Comparison of ENCODE assay signal across 8 mouse cellular contexts in the genomic region with DNA sequence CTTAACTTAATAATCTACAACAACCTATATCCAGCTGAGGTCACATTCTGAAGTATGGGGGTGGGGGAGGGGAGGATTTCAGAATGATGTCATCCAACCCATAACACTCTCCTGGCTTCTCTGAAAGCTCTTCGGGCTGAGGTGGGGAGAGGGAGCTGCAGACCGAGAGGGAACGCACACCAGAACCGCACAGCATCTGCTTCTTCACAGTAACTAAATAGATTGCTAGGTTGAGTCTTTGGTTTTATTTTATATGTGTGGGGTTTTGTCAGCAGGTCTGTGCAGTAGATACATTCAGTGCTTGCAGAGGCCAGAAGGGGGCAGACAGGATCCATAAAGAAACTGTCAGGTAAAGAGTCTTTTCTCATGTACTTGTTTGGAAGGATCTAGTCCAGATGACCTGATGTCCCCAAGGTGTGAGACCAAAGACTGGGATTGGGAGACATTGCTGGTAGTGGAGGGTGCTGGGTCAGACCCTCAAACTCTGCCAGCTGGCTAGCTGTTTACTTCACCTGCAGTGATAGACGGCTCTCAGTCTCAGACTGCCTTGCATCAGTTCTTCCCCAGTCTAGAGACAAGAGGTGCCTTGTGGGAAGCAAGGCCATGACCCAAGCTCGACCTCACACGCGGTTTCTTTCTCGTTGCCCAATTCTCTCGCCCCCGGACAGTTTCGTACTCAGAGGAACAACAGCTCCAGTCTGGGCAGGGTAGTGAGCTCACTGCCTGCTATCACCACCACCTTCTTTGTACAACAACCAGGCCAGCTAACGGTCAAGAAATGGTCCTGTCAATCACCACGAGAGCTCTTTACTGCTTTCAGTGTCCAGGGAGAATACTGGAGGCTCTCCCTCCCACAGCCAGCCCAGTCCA.
A peak's percentile ranks its signal among the peaks of the same experiment; 100 is the strongest.
DNase-seq lines count a peak whose midpoint lies in the region; ATAC-seq and TF ChIP-seq lines count a peak whose summit lies in the region.

No protein-coding gene starts in this region.

- no peaks in the 10 kb centered on the region for H3K27me3 ChIP-seq in hindbrain, embryonic 13.5 days
- H3K27me3 ChIP-seq in liver, embryonic 13.5 days, result no peaks in the 10 kb centered on the region
- H3K27me3 ChIP-seq in stomach, embryonic 16.5 days (ENCODE audit: control insufficient read depth, insufficient read depth, low read length), result no peaks in the 10 kb centered on the region

- intact Hi-C loops in left cerebral cortex, adult 2 months (cut with DNase I), result loop anchor here (1.0 to 5.0 kb wide), 3 partner anchors 29 to 262 kb away; a partner anchor contains a TSS
- intact Hi-C loops in left cerebral cortex, postnatal 36 days (cut with DNase I), result no loop called here

- no peaks in the 10 kb centered on the region for H3K36me3 ChIP-seq in hindbrain, embryonic 13.5 days
- H3K36me3 ChIP-seq in liver, embryonic 13.5 days, result no peaks in the 10 kb centered on the region
- no peaks in the 10 kb centered on the region for H3K36me3 ChIP-seq in stomach, embryonic 16.5 days (ENCODE audit: control insufficient read depth, insufficient read depth, low read length)

- peak; percentile 42 for TF ChIP-seq CTCF in left cerebral cortex, adult 2 months (IDR thresholded peaks at IDR 0.05)
- TF ChIP-seq CTCF in brain, embryonic 14.5 days (IDR thresholded peaks at IDR 0.05; ENCODE audit: borderline replicate concordance, extremely low read depth, insufficient read depth, insufficient read length), result peak; percentile 34; the same call in 1 of the 2 replicates

- peak; percentile 35 for ATAC-seq in hindbrain, embryonic 13.5 days (ENCODE audit: low FRiP score)
- ATAC-seq in liver, embryonic 13.5 days (ENCODE audit: low read depth), result peak; percentile 45
- ATAC-seq in stomach, embryonic 16.5 days (ENCODE audit: insufficient read depth, low FRiP score), result peak; percentile 15; the same call in 1 of the 2 replicates

- H3K9me3 ChIP-seq in hindbrain, embryonic 13.5 days, result no peaks in the 10 kb centered on the region
- no peaks in the 10 kb centered on the region for H3K9me3 ChIP-seq in liver, embryonic 13.5 days (replicated peaks)
- H3K9me3 ChIP-seq in stomach, embryonic 16.5 days (replicated peaks; ENCODE audit: control insufficient read depth, low read length), result no peaks in the 10 kb centered on the region

- H3K4me2 ChIP-seq in hindbrain, embryonic 13.5 days, result no peak overlapping the region
- H3K4me2 ChIP-seq in liver, embryonic 13.5 days, result no peak overlapping the region
- no peak overlapping the region for H3K4me2 ChIP-seq in stomach, embryonic 16.5 days (ENCODE audit: low read depth, low read length)

- no peak overlapping the region; the same call in 1 of the 2 replicates for H3K27ac ChIP-seq in left cerebral cortex, adult 2 months
- H3K27ac ChIP-seq in hindbrain, embryonic 13.5 days, result no peak overlapping the region
- no peak overlapping the region for H3K27ac ChIP-seq in liver, embryonic 13.5 days
- H3K27ac ChIP-seq in stomach, embryonic 16.5 days (ENCODE audit: low read length), result no peak overlapping the region

- 68% methylated on average over 14 of the region's 14 CpGs for WGBS in hindbrain, embryonic 13.5 days
- WGBS in liver, embryonic 13.5 days (ENCODE audit: insufficient replicate concordance), result 49% methylated on average over 14 of the region's 14 CpGs
- WGBS in stomach, embryonic 16.5 days, result 70% methylated on average over 14 of the region's 14 CpGs

- no peak for DNase-seq in left cerebral cortex, adult 2 months (ENCODE audit: extremely low spot score in 1 of 2, low spot score in 2 of 2)
- no peak for DNase-seq in left cerebral cortex, adult 18-20 months (ENCODE audit: low spot score in 2 of 2)
- peak; percentile 61 for DNase-seq in brain, embryonic 14.5 days (ENCODE audit: low read depth)
- DNase-seq in liver, embryonic 13.5 days, result no peak
- no peak for DNase-seq in left cerebral cortex, postnatal 36 days (ENCODE audit: low spot score in 2 of 2)
- no peak for DNase-seq in layer of hippocampus, adult 9-10 months (ENCODE audit: low spot score)

- TF ChIP-seq POLR2A in brain, embryonic 14.5 days (IDR thresholded peaks at IDR 0.05; ENCODE audit: borderline replicate concordance, extremely low read depth, insufficient read depth, insufficient read length, poor library complexity, severe bottlenecking), result no peak

- H3K4me1 ChIP-seq in hindbrain, embryonic 13.5 days (replicated peaks), result no peaks in the 10 kb centered on the region
- no peaks in the 10 kb centered on the region; the same call in 1 of the 2 replicates for H3K4me1 ChIP-seq in liver, embryonic 13.5 days (replicated peaks)
- peaks cover 21% of the 10 kb centered on the region for H3K4me1 ChIP-seq in stomach, embryonic 16.5 days (ENCODE audit: control insufficient read depth, insufficient read depth, low read length)

- H3K9ac ChIP-seq in hindbrain, embryonic 13.5 days, result no peak overlapping the region
- H3K9ac ChIP-seq in liver, embryonic 13.5 days, result no peak overlapping the region
- no peak overlapping the region for H3K9ac ChIP-seq in stomach, embryonic 16.5 days (ENCODE audit: low read length)

- H3K4me3 ChIP-seq in left cerebral cortex, adult 2 months, result no peak overlapping the region
- H3K4me3 ChIP-seq in hindbrain, embryonic 13.5 days, result no peak overlapping the region
- no peak overlapping the region for H3K4me3 ChIP-seq in liver, embryonic 13.5 days (replicated peaks)
- H3K4me3 ChIP-seq in stomach, embryonic 16.5 days (replicated peaks; ENCODE audit: low read length), result no peak overlapping the region
